Mouse (Mus musculus) lung, adult 2 months (tissue): ENCODE data around the gene Psmc3ip. TPM values are rescaled to one million over a fixed set of nuclear protein-coding genes. Genes with fewer than 3 reads are reported as not detected.

ENCODE experiments used
- DNase-seq: peaks from one replicate; pipeline ENCODE4 v3.0.0; 2022
- H3K4me1 ChIP-seq: fragments of 200-500 bp; 2 replicates; pipeline ENCODE4 v1.6.1; 2011; ENCODE audit warnings: low read length; ENCODE audit not compliant: control insufficient read depth, insufficient read depth
- H3K4me3 ChIP-seq: fragments of 200-500 bp; replicated peaks from 2 replicates; pipeline ENCODE3; 2011; ENCODE audit warnings: low read depth, mild to moderate bottlenecking, control low read depth, low read length; ENCODE audit errors: extremely low read depth
- CTCF ChIP-seq: fragments of 200-500 bp; IDR thresholded peaks from 2 replicates; pipeline ENCODE4 v1.5.1; 2011; ENCODE audit warnings: mild to moderate bottlenecking, low read length, control low read depth; ENCODE audit not compliant: insufficient read depth
- POLR2A ChIP-seq: fragments of 200-500 bp; IDR thresholded peaks from 2 replicates; pipeline ENCODE4 v1.6.1; 2011; ENCODE audit warnings: low read depth, mild to moderate bottlenecking, control low read depth, low read length, borderline replicate concordance; ENCODE audit errors: extremely low read depth
- WGBS: fragments of 180-500 bp; shearing (Covaris S2); methylation state at CpG from one replicate; pipeline ENCODE4 v1.1.7; 2018; 5-methylcytosine and 5-hydroxymethylcytosine counted together
- polyA plus RNA-seq: library from polyadenylated mRNA; depleted of rRNA; stranded (reverse); fragments of >200 nt; gene quantifications from 2 replicates; pipeline ENCODE4 v1.2.3, GENCODE M21; 2012; rRNA removed

Gene Psmc3ip
- 1.5 and 2.1 TPM in 2 replicates for polyA plus RNA-seq

- H3K4me1 ChIP-seq: peaks cover 4% of the 10 kb centered on the region
- peak within 1 kb of the TSS; percentile 91 for H3K4me3 ChIP-seq
- TF ChIP-seq POLR2A: peak; percentile 74; the same call in 1 of the 2 replicates
- peak; percentile 84 for TF ChIP-seq CTCF
- under 1% methylated on average over 43 of the region's 43 CpGs for WGBS
- DNase-seq: peak; percentile 95
Measured at GRCm38 (mm10) chr11:101095314-101096024, at the start of gene Psmc3ip. Gene Psmc3ip, minus strand, starts transcription at chr11:101095436.

- no peak for DNase-seq
- 18% methylated on average over 18 of the region's 19 CpGs for WGBS
- peak overlapping the region; percentile 44 for H3K4me3 ChIP-seq
- peaks cover 6% of the 10 kb centered on the region for H3K4me1 ChIP-seq
- no peak for TF ChIP-seq CTCF
- TF ChIP-seq POLR2A: no peak
Measured at GRCm38 (mm10) chr11:101143338-101144225, 48.3 kb upstream of the Psmc3ip start.

- 89% methylated on average over 10 of the region's 10 CpGs for WGBS
- Histone ChIP-seq H3K4me3 (no peak overlapping the region), H3K4me1 (peaks cover 6% of the 10 kb centered on the region)
- no peak for DNase-seq
- TF ChIP-seq CTCF: no peak
- TF ChIP-seq POLR2A: no peak
Measured at GRCm38 (mm10) chr11:101142215-101142967, 47.2 kb upstream of the Psmc3ip start.

GRCm38 (mm10) chr11:101141088-101141487 lies 45.9 kb upstream of the Psmc3ip start:
- H3K4me3 ChIP-seq: no peak overlapping the region
- TF ChIP-seq CTCF (no peak), POLR2A (no peak)
- WGBS: 84% methylated on average over 8 of the region's 8 CpGs

GRCm38 (mm10) chr11:101140164-101140819 lies 45.1 kb upstream of the Psmc3ip start:
- WGBS: 43% methylated on average over 27 of the region's 27 CpGs

More at GRCm38 (mm10) chr11:101141088-101141487, 45.9 kb upstream of the Psmc3ip start:
- no peak for DNase-seq
- H3K4me1 ChIP-seq: peaks cover 6% of the 10 kb centered on the region

GRCm38 (mm10) chr11:101138536-101139181 lies 43.4 kb upstream of the Psmc3ip start:
- WGBS: 20% methylated on average over 15 of the region's 15 CpGs
- no peak for DNase-seq
- TF ChIP-seq POLR2A: no peak
- no peak for TF ChIP-seq CTCF
- peaks cover 3% of the 10 kb centered on the region; the same call in 1 of the 2 replicates for H3K4me1 ChIP-seq
- H3K4me3 ChIP-seq: no peak overlapping the region

More at GRCm38 (mm10) chr11:101140164-101140819, 45.1 kb upstream of the Psmc3ip start:
- no peak for TF ChIP-seq CTCF
- peaks cover 6% of the 10 kb centered on the region for H3K4me1 ChIP-seq
- H3K4me3 ChIP-seq: peak overlapping the region; percentile 47
- peak; percentile 36 for DNase-seq

GRCm38 (mm10) chr11:101137000-101137399 lies 41.8 kb upstream of the Psmc3ip start:
- 69% methylated on average over 7 of the region's 7 CpGs for WGBS
- TF ChIP-seq POLR2A (no peak), CTCF (no peak)
- no peak for DNase-seq
- H3K4me3 ChIP-seq: no peak overlapping the region
- 0 out of 2 replicates have a peak, but pooled peaks cover 2% of the 10 kb centered on the region for H3K4me1 ChIP-seq

GRCm38 (mm10) chr11:101134217-101134865 lies 39.1 kb upstream of the Psmc3ip start:
- Histone ChIP-seq H3K4me3 (no peak overlapping the region), H3K4me1 (no peaks in the 10 kb centered on the region)
- no peak for DNase-seq
- TF ChIP-seq CTCF (no peak), POLR2A (no peak)
- WGBS: 76% methylated on average over 13 of the region's 13 CpGs
